Mouse (Mus musculus): ENCODE results near the gene Runx2. TPM values are rescaled to one million over a fixed set of nuclear protein-coding genes. Genes with fewer than 3 reads are reported as not detected.

Runx2 gene
- polyA plus RNA-seq, 1 experiment from 2014 or later, result 0.35 TPM

DNA sequence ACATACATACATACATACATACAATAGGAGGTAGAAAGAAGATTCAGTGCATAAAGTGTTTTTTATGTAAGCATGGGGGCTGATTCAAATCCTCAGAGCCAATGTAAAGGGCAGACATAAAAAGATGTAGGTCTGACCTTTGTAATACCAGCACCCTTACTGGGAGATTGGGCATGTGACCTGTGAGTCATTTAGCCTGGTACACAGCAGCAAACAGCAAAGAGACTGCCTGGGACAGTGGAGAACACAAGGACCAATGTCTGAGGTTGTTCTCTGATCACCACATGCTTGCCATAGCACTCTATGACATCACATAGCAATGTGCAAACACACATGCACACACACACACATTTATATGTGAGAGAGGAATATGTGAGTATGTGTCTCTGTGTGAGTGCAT is 86.9 kb downstream of the Runx2 start:
- Histone ChIP-seq H3K4me3 (ENCODE audit: control insufficient read depth in 1 of 2, insufficient read depth in 1 of 2, low read depth in 1 of 2, low read length in 2 of 2) (no peak overlapping the region), H3K9ac (ENCODE audit: low read length) (no peak overlapping the region), H3K9me3 (ENCODE audit: control insufficient read depth, low read length) (no peaks in the 10 kb centered on the region), H3K4me2 (ENCODE audit: low read length) (no peak overlapping the region), H3K36me3 (ENCODE audit: control insufficient read depth, insufficient read depth, low read length) (no peaks in the 10 kb centered on the region), H3K27me3 (ENCODE audit: control insufficient read depth, insufficient read depth, low read length) (peaks cover 23% of the 10 kb centered on the region), H3K4me1 (ENCODE audit: control insufficient read depth in 2 of 2, insufficient read depth in 2 of 2, low read length in 2 of 2) (no peaks in the 10 kb centered on the region), H3K27ac (replicated peaks in 1 of 2; ENCODE audit: control insufficient read depth in 1 of 2, insufficient read depth in 1 of 2, low read depth in 2 of 2, low read length in 2 of 2) (no peak overlapping the region)
- no peak for ATAC-seq (ENCODE audit: insufficient number of reproducible peaks, insufficient read depth, low FRiP score, low read depth)

DNA sequence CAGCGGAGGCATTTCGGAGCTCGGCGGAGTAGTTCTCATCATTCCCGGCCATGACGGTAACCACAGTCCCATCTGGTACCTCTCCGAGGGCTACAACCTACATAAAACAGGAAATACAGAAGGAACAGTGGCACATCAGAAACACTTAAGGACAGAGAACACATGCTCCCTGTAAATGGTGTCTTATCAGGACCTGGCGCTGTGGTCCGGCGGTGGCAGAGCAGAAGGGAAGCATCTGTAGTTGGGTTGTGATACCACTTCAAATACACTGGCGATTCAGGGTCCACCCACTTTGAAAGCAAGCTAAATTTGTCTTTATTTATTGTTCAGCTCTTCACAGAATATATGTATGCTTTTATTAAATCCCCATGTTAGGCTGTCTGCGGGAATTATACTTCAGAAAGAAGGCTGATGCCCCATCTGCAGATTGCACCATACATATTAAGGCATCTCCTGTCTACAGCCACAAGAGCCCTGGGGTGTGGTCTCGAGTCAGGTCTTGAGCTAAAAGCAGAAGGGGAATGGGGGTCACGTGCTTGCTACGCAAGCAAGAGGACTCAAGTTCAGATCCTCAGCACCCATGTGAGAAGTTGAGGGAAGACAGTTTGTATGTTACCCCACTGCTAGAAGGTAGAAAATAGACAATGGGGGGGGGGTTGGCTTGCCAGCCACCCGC is 89.7 kb downstream of the Runx2 start:
- Histone ChIP-seq H3K27ac (replicated peaks in 1 of 2; ENCODE audit: control insufficient read depth in 1 of 2, insufficient read depth in 1 of 2, low read depth in 2 of 2, low read length in 2 of 2) (no peak overlapping the region), H3K4me2 (ENCODE audit: low read length) (no peak overlapping the region), H3K4me3 (ENCODE audit: control insufficient read depth in 1 of 2, insufficient read depth in 1 of 2, low read depth in 1 of 2, low read length in 2 of 2) (no peak overlapping the region), H3K36me3 (ENCODE audit: control insufficient read depth, insufficient read depth, low read length) (no peaks in the 10 kb centered on the region), H3K9ac (ENCODE audit: low read length) (no peak overlapping the region), H3K9me3 (ENCODE audit: control insufficient read depth, low read length) (no peaks in the 10 kb centered on the region), H3K27me3 (ENCODE audit: control insufficient read depth, insufficient read depth, low read length) (peaks cover 4% of the 10 kb centered on the region; the same call in 1 of the 2 replicates), H3K4me1 (ENCODE audit: control insufficient read depth in 2 of 2, insufficient read depth in 2 of 2, low read length in 2 of 2) (no peaks in the 10 kb centered on the region)
- 70% methylated on average over 16 of the region's 16 CpGs for WGBS
- ATAC-seq (ENCODE audit: insufficient number of reproducible peaks, insufficient read depth, low FRiP score, low read depth), result no peak

GRCm38 (mm10) chr17:44724255-44724654 is 90.3 kb downstream of the Runx2 start:
- 83% methylated on average over 11 of the region's 11 CpGs for WGBS
- 0 out of 2 replicates have a peak, but pooled peaks cover 4% of the 10 kb centered on the region for H3K27me3 ChIP-seq (ENCODE audit: control insufficient read depth, insufficient read depth, low read length)
- H3K9ac ChIP-seq (ENCODE audit: low read length), result no peak overlapping the region
- no peaks in the 10 kb centered on the region for H3K9me3 ChIP-seq (ENCODE audit: control insufficient read depth, low read length)
- H3K27ac ChIP-seq (replicated peaks in 1 of 2; ENCODE audit: control insufficient read depth in 1 of 2, insufficient read depth in 1 of 2, low read depth in 2 of 2, low read length in 2 of 2), result no peak overlapping the region
- H3K4me2 ChIP-seq (ENCODE audit: low read length), result no peak overlapping the region
- no peaks in the 10 kb centered on the region for H3K4me1 ChIP-seq (ENCODE audit: control insufficient read depth in 2 of 2, insufficient read depth in 2 of 2, low read length in 2 of 2)
- H3K4me3 ChIP-seq (ENCODE audit: control insufficient read depth in 1 of 2, insufficient read depth in 1 of 2, low read depth in 1 of 2, low read length in 2 of 2), result no peak overlapping the region
- no peaks in the 10 kb centered on the region for H3K36me3 ChIP-seq (ENCODE audit: control insufficient read depth, insufficient read depth, low read length)
- ATAC-seq (ENCODE audit: insufficient number of reproducible peaks, insufficient read depth, low FRiP score, low read depth), result no peak

DNA sequence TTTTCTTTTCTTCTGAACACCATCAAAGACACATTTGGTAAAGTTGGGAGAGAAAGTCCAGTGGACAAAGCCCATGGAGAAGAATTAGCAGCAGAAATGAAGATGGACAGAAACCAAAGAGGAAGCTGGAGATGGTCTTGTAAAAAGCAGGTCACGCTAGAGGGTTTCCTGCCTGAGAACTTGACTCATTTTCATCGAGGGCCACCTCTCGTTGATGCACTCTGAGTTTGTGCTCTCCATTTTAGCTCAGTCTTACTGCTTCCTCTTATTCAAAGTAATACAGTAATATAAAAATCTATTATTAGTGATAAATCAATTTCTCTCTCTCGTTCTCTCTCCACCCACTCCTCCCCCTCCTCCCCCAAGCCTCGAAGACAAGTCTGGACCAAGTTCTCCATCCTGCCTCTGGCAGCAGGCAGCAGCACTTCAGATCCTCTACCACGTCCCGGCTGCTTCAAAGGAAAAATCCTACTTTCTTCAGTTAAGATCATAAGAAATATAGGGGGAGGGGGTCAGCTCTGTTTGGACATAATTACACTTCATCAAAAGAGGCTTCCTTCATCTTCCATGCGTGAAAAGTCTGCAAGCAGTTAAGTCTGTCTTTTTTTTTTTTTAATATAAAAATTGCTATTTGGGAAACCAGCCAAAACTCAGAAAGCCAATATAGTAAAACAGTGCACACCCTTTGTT is 92.3 kb downstream of the Runx2 start:
- Histone ChIP-seq H3K4me1 (ENCODE audit: control insufficient read depth in 2 of 2, insufficient read depth in 2 of 2, low read length in 2 of 2) (no peaks in the 10 kb centered on the region; a peak in 1 of 4 replicates), H3K27me3 (ENCODE audit: control insufficient read depth, insufficient read depth, low read length) (no peaks in the 10 kb centered on the region), H3K4me3 (ENCODE audit: control insufficient read depth in 1 of 2, insufficient read depth in 1 of 2, low read depth in 1 of 2, low read length in 2 of 2) (no peak overlapping the region), H3K27ac (replicated peaks in 1 of 2; ENCODE audit: control insufficient read depth in 1 of 2, insufficient read depth in 1 of 2, low read depth in 2 of 2, low read length in 2 of 2) (no peak overlapping the region), H3K9ac (ENCODE audit: low read length) (no peak overlapping the region), H3K9me3 (ENCODE audit: control insufficient read depth, low read length) (no peaks in the 10 kb centered on the region), H3K4me2 (ENCODE audit: low read length) (no peak overlapping the region), H3K36me3 (ENCODE audit: control insufficient read depth, insufficient read depth, low read length) (no peaks in the 10 kb centered on the region)
- ATAC-seq (ENCODE audit: insufficient number of reproducible peaks, insufficient read depth, low FRiP score, low read depth), result no peak
- WGBS, result 55% methylated on average over 8 of the region's 8 CpGs

DNA sequence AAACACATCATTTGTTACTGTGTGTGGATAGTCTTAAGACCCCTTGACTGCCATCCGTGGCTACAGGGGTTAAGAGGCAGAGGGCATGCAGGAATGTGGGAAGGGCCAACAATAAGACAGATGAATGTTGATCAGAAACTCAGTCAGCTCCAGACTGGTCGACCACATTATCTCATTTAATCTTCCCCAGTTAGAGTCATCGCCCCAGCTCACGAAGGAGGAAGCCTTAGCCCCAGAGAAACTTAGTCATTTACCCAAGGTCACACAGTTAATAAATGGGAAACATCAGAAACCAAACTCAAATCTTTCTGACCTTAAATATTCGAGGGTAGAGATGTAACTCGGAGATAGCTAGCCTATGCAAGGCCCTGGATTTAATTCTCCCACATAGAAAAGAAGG is 96.0 kb downstream of the Runx2 start:
- H3K27me3 ChIP-seq (ENCODE audit: control insufficient read depth, insufficient read depth, low read length), result no peaks in the 10 kb centered on the region
- no peaks in the 10 kb centered on the region for H3K9me3 ChIP-seq (ENCODE audit: control insufficient read depth, low read length)
- WGBS, result 48% methylated on average over 6 of the region's 6 CpGs
- H3K4me1 ChIP-seq (ENCODE audit: control insufficient read depth in 2 of 2, insufficient read depth in 2 of 2, low read length in 2 of 2), result no peaks in the 10 kb centered on the region; a peak in 1 of 4 replicates
- H3K27ac ChIP-seq (replicated peaks in 1 of 2; ENCODE audit: control insufficient read depth in 1 of 2, insufficient read depth in 1 of 2, low read depth in 2 of 2, low read length in 2 of 2), result no peak overlapping the region
- no peaks in the 10 kb centered on the region for H3K36me3 ChIP-seq (ENCODE audit: control insufficient read depth, insufficient read depth, low read length)
- H3K4me2 ChIP-seq (ENCODE audit: low read length), result no peak overlapping the region
- H3K4me3 ChIP-seq (ENCODE audit: control insufficient read depth in 1 of 2, insufficient read depth in 1 of 2, low read depth in 1 of 2, low read length in 2 of 2), result no peak overlapping the region
- H3K9ac ChIP-seq (ENCODE audit: low read length), result no peak overlapping the region
- ATAC-seq (ENCODE audit: insufficient number of reproducible peaks, insufficient read depth, low FRiP score, low read depth), result no peak

DNA sequence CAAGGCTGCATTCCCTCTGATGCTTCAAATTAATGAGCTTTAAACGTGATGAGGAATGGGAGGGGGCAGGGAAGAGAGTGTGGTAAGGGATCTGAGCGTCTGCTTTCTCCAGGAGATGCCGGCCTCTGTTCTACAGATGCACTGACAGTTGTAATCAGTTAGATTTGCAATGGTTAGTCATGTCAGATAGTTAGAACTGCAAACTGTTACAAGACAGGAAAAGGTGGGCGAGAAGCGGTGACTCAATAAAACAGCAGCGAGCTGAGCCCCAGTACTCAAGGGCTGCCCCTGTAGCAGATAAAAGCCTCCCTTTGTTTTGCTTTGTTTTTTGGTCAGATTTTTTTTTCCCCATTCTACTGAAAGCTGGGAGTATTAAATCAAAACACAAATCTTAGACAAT is 96.6 kb downstream of the Runx2 start:
- Histone ChIP-seq H3K9ac (ENCODE audit: low read length) (no peak overlapping the region), H3K9me3 (ENCODE audit: control insufficient read depth, low read length) (no peaks in the 10 kb centered on the region), H3K27ac (replicated peaks in 1 of 2; ENCODE audit: control insufficient read depth in 1 of 2, insufficient read depth in 1 of 2, low read depth in 2 of 2, low read length in 2 of 2) (no peak overlapping the region), H3K36me3 (ENCODE audit: control insufficient read depth, insufficient read depth, low read length) (no peaks in the 10 kb centered on the region), H3K4me1 (ENCODE audit: control insufficient read depth in 2 of 2, insufficient read depth in 2 of 2, low read length in 2 of 2) (no peaks in the 10 kb centered on the region; a peak in 1 of 4 replicates), H3K4me3 (ENCODE audit: control insufficient read depth in 1 of 2, insufficient read depth in 1 of 2, low read depth in 1 of 2, low read length in 2 of 2) (no peak overlapping the region), H3K27me3 (ENCODE audit: control insufficient read depth, insufficient read depth, low read length) (no peaks in the 10 kb centered on the region), H3K4me2 (ENCODE audit: low read length) (no peak overlapping the region)
- no peak for ATAC-seq (ENCODE audit: insufficient number of reproducible peaks, insufficient read depth, low FRiP score, low read depth)
- 28% methylated on average over 6 of the region's 6 CpGs for WGBS

GRCm38 (mm10) chr17:44714116-44714515 is 100.5 kb downstream of the Runx2 start:
- no peak for ATAC-seq (ENCODE audit: insufficient number of reproducible peaks, insufficient read depth, low FRiP score, low read depth)
- no peaks in the 10 kb centered on the region for H3K9me3 ChIP-seq (ENCODE audit: control insufficient read depth, low read length)
- H3K4me3 ChIP-seq (ENCODE audit: control insufficient read depth in 1 of 2, insufficient read depth in 1 of 2, low read depth in 1 of 2, low read length in 2 of 2), result no peak overlapping the region
- H3K4me2 ChIP-seq (ENCODE audit: low read length), result no peak overlapping the region
- H3K27ac ChIP-seq (replicated peaks in 1 of 2; ENCODE audit: control insufficient read depth in 1 of 2, insufficient read depth in 1 of 2, low read depth in 2 of 2, low read length in 2 of 2), result no peak overlapping the region
- no peaks in the 10 kb centered on the region for H3K27me3 ChIP-seq (ENCODE audit: control insufficient read depth, insufficient read depth, low read length)
- 73% methylated on average over 4 of the region's 4 CpGs for WGBS
- H3K9ac ChIP-seq (ENCODE audit: low read length), result no peak overlapping the region
- no peaks in the 10 kb centered on the region for H3K36me3 ChIP-seq (ENCODE audit: control insufficient read depth, insufficient read depth, low read length)
- H3K4me1 ChIP-seq (ENCODE audit: control insufficient read depth in 2 of 2, insufficient read depth in 2 of 2, low read length in 2 of 2), result peaks cover 5 to 13% of the 10 kb centered on the region in 2 experiments

Measured in heart, embryonic 14.5 days (tissue).